Mouse (Mus musculus): ENCODE measurements around the gene Gnl1. TPM values are rescaled to one million over a fixed set of nuclear protein-coding genes. Genes with fewer than 3 reads are reported as not detected.

Gene Gnl1
- total and polyA plus RNA-seq, 3 experiments, result 15.9 to 33.4 (median 24.3) TPM

DNA sequence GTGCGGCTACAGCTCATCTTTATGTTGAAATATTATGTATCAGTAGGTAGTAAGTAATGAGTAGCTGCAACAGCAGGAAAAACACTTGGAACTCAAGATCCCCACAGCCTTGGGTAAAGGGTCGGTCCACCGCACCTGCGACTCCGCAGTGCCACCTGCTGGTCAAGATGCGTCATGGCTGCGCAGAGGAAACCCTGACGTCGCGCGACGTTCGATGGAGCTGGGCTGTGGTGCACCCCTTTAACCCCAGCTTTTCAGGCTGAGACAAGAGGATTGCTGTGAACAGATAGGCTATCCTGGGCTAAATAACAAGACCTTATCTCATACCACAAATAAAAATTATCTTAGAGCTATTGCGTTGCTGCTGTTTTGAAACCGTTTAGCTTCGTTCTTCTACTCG lies 14.0 kb downstream of the Gnl1 start:
- TF ChIP-seq HCFC1 (IDR thresholded peaks at IDR 0.05; ENCODE audit: low read depth, low read length), result no peak
- peak; percentile 92 to 95 for TF ChIP-seq CTCF (conservative IDR thresholded peaks at IDR 0.05 in 1 of 2, IDR thresholded peaks at IDR 0.05 in 1 of 2; ENCODE audit: low read depth in 2 of 2, low read length in 2 of 2)
- peak; percentile 25; the same call in 1 of the 2 replicates for TF ChIP-seq ELF1 (IDR thresholded peaks at IDR 0.05; ENCODE audit: low read depth, low read length)
- 0 out of 2 replicates have a peak, but pooled peaks have one; percentile 15 for TF ChIP-seq MEF2A (IDR thresholded peaks at IDR 0.05; ENCODE audit: borderline replicate concordance, low read depth, low read length)
- peak; percentile 22; the same call in 1 of the 2 replicates for TF ChIP-seq ZC3H11A (IDR thresholded peaks at IDR 0.05; ENCODE audit: low read depth, low read length)
- no peak for TF ChIP-seq EP300 (IDR thresholded peaks at IDR 0.05; ENCODE audit: low read length)
- TF ChIP-seq TBP (conservative IDR thresholded peaks at IDR 0.05; ENCODE audit: low read depth, low read length), result no peak
- TF ChIP-seq TCF12 (IDR thresholded peaks at IDR 0.05; ENCODE audit: low read depth, low read length), result peak; percentile 48; the same call in 1 of the 2 replicates
- peak; percentile 16; the same call in 1 of the 2 replicates for TF ChIP-seq IRF4 (IDR thresholded peaks at IDR 0.05; ENCODE audit: low read depth, low read length)
- TF ChIP-seq NRF1 (IDR thresholded peaks at IDR 0.05; ENCODE audit: low read depth, low read length), result peak; percentile 40; the same call in 1 of the 2 replicates
- peak; percentile 89 for TF ChIP-seq SMC3 (IDR thresholded peaks at IDR 0.05; ENCODE audit: low read depth, low read length)
- TF ChIP-seq RAD21 (IDR thresholded peaks at IDR 0.05; ENCODE audit: low read depth, low read length), result peak; percentile 82
- TF ChIP-seq USF2 (conservative IDR thresholded peaks at IDR 0.05; ENCODE audit: low read depth, low read length), result no peak
- TF ChIP-seq JUN (IDR thresholded peaks at IDR 0.05; ENCODE audit: insufficient read depth, low read depth, low read length), result no peak
- Histone ChIP-seq H3K9me3 (replicated peaks; ENCODE audit: low read length) (no peaks in the 10 kb centered on the region), H3K27me3 (replicated peaks) (no peaks in the 10 kb centered on the region), H3K4me1 (ENCODE audit: control insufficient read depth in 1 of 2, insufficient read depth in 2 of 2) (peaks cover 4 to 10% of the 10 kb centered on the region in 2 experiments; a peak in 2 of 4 replicates), H3K27ac (ENCODE audit: insufficient read depth, low read depth) (no peak overlapping the region), H3K36me3 (replicated peaks in 1 of 2; ENCODE audit: control insufficient read depth in 1 of 2, insufficient read depth in 1 of 2, low read length in 1 of 2) (peaks cover 4 to 18% of the 10 kb centered on the region in 2 experiments), H3K9ac (ENCODE audit: insufficient read depth, low read depth) (no peak overlapping the region), H3K79me2 (replicated peaks; ENCODE audit: control insufficient read depth, extremely low read depth, insufficient read depth, poor library complexity, severe bottlenecking) (peaks cover 24% of the 10 kb centered on the region), H3K4me3 (replicated peaks in 1 of 3; ENCODE audit: low read depth in 2 of 3, low read length in 2 of 3, poor library complexity in 1 of 3) (peak overlapping the region; percentile 44 to 73 (median 48)), H3K4me2 (ENCODE audit: insufficient read depth, low read depth, poor library complexity, severe bottlenecking) (peak overlapping the region; percentile 57; the same call in 1 of the 2 replicates)
- DNase-seq (ENCODE audit: extremely low read depth), result peak; percentile 79
- dilution Hi-C loops (cut with MboI; ENCODE audit: extremely low pct_ligation_motif_present, extremely low pct_unique_long_range_greater_than_20kb, low sequenced_read_pairs), result no loop called here
- in situ Hi-C loops (cut with MboI; ENCODE audit: low pct_ligation_motif_present, low pct_unique_long_range_greater_than_20kb, low sequenced_read_pairs), result no loop called here

DNA sequence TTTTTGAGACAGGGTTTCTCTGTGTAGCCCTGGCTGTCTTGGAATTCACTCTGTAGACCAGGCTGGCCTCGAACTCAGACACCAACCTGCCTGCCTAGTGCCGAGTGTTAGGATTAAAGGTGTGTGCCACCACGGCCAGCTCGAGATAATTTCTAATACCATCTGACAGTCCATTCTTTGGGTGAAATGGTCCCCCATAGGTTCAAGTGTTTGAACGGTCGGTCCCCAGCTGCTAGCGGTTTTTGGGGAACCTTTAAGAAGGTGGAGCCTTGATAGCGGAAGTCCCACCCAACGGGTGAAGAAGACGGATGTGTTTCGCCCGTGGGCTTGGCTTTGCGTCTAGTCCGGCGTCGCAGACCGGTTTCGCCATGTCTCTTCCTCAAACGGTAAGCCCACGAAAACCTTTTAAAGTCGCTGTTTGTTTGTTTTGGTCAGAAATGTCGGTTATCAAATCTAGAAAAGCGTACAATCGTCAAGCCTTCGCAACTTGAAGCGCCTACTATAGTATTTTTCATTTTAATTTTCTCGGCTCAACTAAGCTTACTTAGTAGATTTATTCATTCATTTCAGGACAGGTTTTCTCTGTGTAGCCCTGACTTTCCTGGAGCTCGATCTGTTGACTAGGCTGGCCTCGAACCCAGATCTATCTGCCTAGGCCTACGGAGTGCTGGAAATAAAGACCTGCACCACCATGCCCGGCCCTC lies 14.7 kb downstream of the Gnl1 start:
- peaks cover 24% of the 10 kb centered on the region for H3K79me2 ChIP-seq (replicated peaks; ENCODE audit: control insufficient read depth, extremely low read depth, insufficient read depth, poor library complexity, severe bottlenecking)
- no peaks in the 10 kb centered on the region for H3K9me3 ChIP-seq (replicated peaks; ENCODE audit: low read length)
- peaks cover 4 to 10% of the 10 kb centered on the region in 2 experiments; a peak in 2 of 4 replicates for H3K4me1 ChIP-seq (ENCODE audit: control insufficient read depth in 1 of 2, insufficient read depth in 2 of 2)
- peaks cover 0 to 12% of the 10 kb centered on the region in 2 experiments for H3K36me3 ChIP-seq (replicated peaks in 1 of 2; ENCODE audit: control insufficient read depth in 1 of 2, insufficient read depth in 1 of 2, low read length in 1 of 2)
- peak overlapping the region; percentile 60 for H3K27ac ChIP-seq (ENCODE audit: insufficient read depth, low read depth)
- dilution Hi-C loops (cut with MboI; ENCODE audit: extremely low pct_ligation_motif_present, extremely low pct_unique_long_range_greater_than_20kb, low sequenced_read_pairs), result no loop called here
- in situ Hi-C loops (cut with MboI; ENCODE audit: low pct_ligation_motif_present, low pct_unique_long_range_greater_than_20kb, low sequenced_read_pairs), result no loop called here
- H3K4me2 ChIP-seq (ENCODE audit: insufficient read depth, low read depth, poor library complexity, severe bottlenecking), result peak overlapping the region; percentile 85; the same call in 1 of the 2 replicates
- DNase-seq (ENCODE audit: extremely low read depth), result peak; percentile 92
- H3K27me3 ChIP-seq (replicated peaks), result no peaks in the 10 kb centered on the region
- H3K4me3 ChIP-seq (replicated peaks in 1 of 3; ENCODE audit: low read depth in 2 of 3, low read length in 2 of 3, poor library complexity in 1 of 3), result peak overlapping the region; percentile 69 to 73 (median 69)
- peak overlapping the region; percentile 96 for H3K9ac ChIP-seq (ENCODE audit: insufficient read depth, low read depth)
- TF ChIP-seq ZMIZ1 (IDR thresholded peaks at IDR 0.05; ENCODE audit: low read depth, low read length) (peak; percentile 82; the same call in 1 of the 2 replicates), MAFK (IDR thresholded peaks at IDR 0.05; ENCODE audit: insufficient replicate concordance, low read length) (no peak), NRF1 (IDR thresholded peaks at IDR 0.05; ENCODE audit: low read depth, low read length) (no peak), SMC3 (IDR thresholded peaks at IDR 0.05; ENCODE audit: low read depth, low read length) (no peak), BHLHE40 (IDR thresholded peaks at IDR 0.05; ENCODE audit: low read depth, low read length) (no peak), MYC (IDR thresholded peaks at IDR 0.05; ENCODE audit: low read depth, low read length) (no peak), ZNF384 (IDR thresholded peaks at IDR 0.05; ENCODE audit: low read depth, low read length) (no peak), USF1 (IDR thresholded peaks at IDR 0.05; ENCODE audit: low read depth, low read length) (no peak), E2F4 (IDR thresholded peaks at IDR 0.05; ENCODE audit: insufficient replicate concordance, low read depth, low read length) (no peak), JUN (IDR thresholded peaks at IDR 0.05; ENCODE audit: insufficient read depth, low read depth, low read length) (no peak), EP300 (IDR thresholded peaks at IDR 0.05; ENCODE audit: low read length) (no peak), MAZ (IDR thresholded peaks at IDR 0.05; ENCODE audit: low read depth, low read length) (no peak), RAD21 (IDR thresholded peaks at IDR 0.05; ENCODE audit: low read depth, low read length) (no peak), TBP (conservative IDR thresholded peaks at IDR 0.05; ENCODE audit: low read depth, low read length) (peak; percentile 82; the same call in 1 of the 2 replicates), ELF1 (IDR thresholded peaks at IDR 0.05; ENCODE audit: low read depth, low read length) (peak; percentile 88), POLR2A (IDR thresholded peaks at IDR 0.05; ENCODE audit: low read depth, low read length) (peak; percentile 92), SIN3A (IDR thresholded peaks at IDR 0.05; ENCODE audit: low read length) (peak; percentile 92), TCF12 (IDR thresholded peaks at IDR 0.05; ENCODE audit: low read depth, low read length) (peak; percentile 61), MXI1 (IDR thresholded peaks at IDR 0.05; ENCODE audit: low read depth, low read length) (peak; percentile 85; the same call in 1 of the 2 replicates), POLR2AphosphoS2 (IDR thresholded peaks at IDR 0.05; ENCODE audit: low read depth, low read length) (peak; percentile 82; the same call in 1 of the 2 replicates), HCFC1 (IDR thresholded peaks at IDR 0.05; ENCODE audit: low read depth, low read length) (peak; percentile 82), IRF4 (IDR thresholded peaks at IDR 0.05; ENCODE audit: low read depth, low read length) (peak; percentile 26; the same call in 1 of the 2 replicates), MAX (IDR thresholded peaks at IDR 0.05; ENCODE audit: low read length) (no peak), UBTF (IDR thresholded peaks at IDR 0.05; ENCODE audit: low read depth, low read length) (no peak), ZC3H11A (IDR thresholded peaks at IDR 0.05; ENCODE audit: low read depth, low read length) (no peak)
